Mouse (Mus musculus): ENCODE results near the gene Mnat1. TPM values are rescaled to one million over a fixed set of nuclear protein-coding genes. Genes with fewer than 3 reads are reported as not detected.

Mnat1 gene
- polyA plus RNA-seq, 1 experiment from 2014 or later = 51.6 TPM

- Histone ChIP-seq H3K9me3 (ENCODE audit: control insufficient read depth, low read length) (no peaks in the 10 kb centered on the region), H3K36me3 (ENCODE audit: control insufficient read depth, insufficient read depth, low read length) (no peaks in the 10 kb centered on the region), H3K4me3 (ENCODE audit: low read depth, low read length) (no peak overlapping the region), H3K4me2 (ENCODE audit: low read depth, severe bottlenecking) (no peak overlapping the region), H3K4me1 (ENCODE audit: control insufficient read depth, insufficient read depth, low read length) (no peaks in the 10 kb centered on the region), H3K27me3 (ENCODE audit: control insufficient read depth, insufficient read depth, low read length) (no peaks in the 10 kb centered on the region), H3K27ac (replicated peaks; ENCODE audit: low read depth, low read length) (no peak overlapping the region), H3K9ac (ENCODE audit: low read length) (no peak overlapping the region)
- WGBS = 91% methylated on average over 3 of the region's 3 CpGs
- ATAC-seq (ENCODE audit: insufficient number of reproducible peaks, low FRiP score, low TSS enrichment, low read depth) = no peak
- DNase-seq (ENCODE audit: low spot score) = no peak
Measured at GRCm38 (mm10) chr12:73228427-73228826, 104.9 kb downstream of the Mnat1 start.

GRCm38 (mm10) chr12:73230196-73230595, 106.7 kb downstream of the Mnat1 start:
- H3K4me3 ChIP-seq (ENCODE audit: low read depth, low read length) = no peak overlapping the region
- H3K4me1 ChIP-seq (ENCODE audit: control insufficient read depth, insufficient read depth, low read length) = no peaks in the 10 kb centered on the region
- H3K27me3 ChIP-seq (ENCODE audit: control insufficient read depth, insufficient read depth, low read length) = no peaks in the 10 kb centered on the region
- no peak overlapping the region for H3K4me2 ChIP-seq (ENCODE audit: low read depth, severe bottlenecking)
- no peak for ATAC-seq (ENCODE audit: insufficient number of reproducible peaks, low FRiP score, low TSS enrichment, low read depth)
- DNase-seq (ENCODE audit: low spot score) = no peak
- no peak overlapping the region for H3K27ac ChIP-seq (replicated peaks; ENCODE audit: low read depth, low read length)
- H3K36me3 ChIP-seq (ENCODE audit: control insufficient read depth, insufficient read depth, low read length) = no peaks in the 10 kb centered on the region
- no peak overlapping the region for H3K9ac ChIP-seq (ENCODE audit: low read length)
- no peaks in the 10 kb centered on the region for H3K9me3 ChIP-seq (ENCODE audit: control insufficient read depth, low read length)

GRCm38 (mm10) chr12:73231552-73231951, 108.0 kb downstream of the Mnat1 start:
- H3K27me3 ChIP-seq (ENCODE audit: control insufficient read depth, insufficient read depth, low read length) = no peaks in the 10 kb centered on the region
- no peaks in the 10 kb centered on the region for H3K36me3 ChIP-seq (ENCODE audit: control insufficient read depth, insufficient read depth, low read length)
- DNase-seq (ENCODE audit: low spot score) (no peak), ATAC-seq (ENCODE audit: insufficient number of reproducible peaks, low FRiP score, low TSS enrichment, low read depth) (no peak)
- H3K9me3 ChIP-seq (ENCODE audit: control insufficient read depth, low read length) = no peaks in the 10 kb centered on the region
- H3K4me3 ChIP-seq (ENCODE audit: low read depth, low read length) = no peak overlapping the region
- no peak overlapping the region for H3K27ac ChIP-seq (replicated peaks; ENCODE audit: low read depth, low read length)
- H3K4me1 ChIP-seq (ENCODE audit: control insufficient read depth, insufficient read depth, low read length) = no peaks in the 10 kb centered on the region
- H3K4me2 ChIP-seq (ENCODE audit: low read depth, severe bottlenecking) = no peak overlapping the region
- H3K9ac ChIP-seq (ENCODE audit: low read length) = no peak overlapping the region

GRCm38 (mm10) chr12:73232586-73232985, 109.1 kb downstream of the Mnat1 start:
- no peak overlapping the region for H3K27ac ChIP-seq (replicated peaks; ENCODE audit: low read depth, low read length)

GRCm38 (mm10) chr12:73241960-73242359, 118.4 kb downstream of the Mnat1 start:
- no peak overlapping the region for H3K4me3 ChIP-seq (ENCODE audit: low read depth, low read length)
- no peaks in the 10 kb centered on the region for H3K36me3 ChIP-seq (ENCODE audit: control insufficient read depth, insufficient read depth, low read length)
- H3K4me1 ChIP-seq (ENCODE audit: control insufficient read depth, insufficient read depth, low read length) = no peaks in the 10 kb centered on the region
- ATAC-seq (ENCODE audit: insufficient number of reproducible peaks, low FRiP score, low TSS enrichment, low read depth) = no peak
- H3K9me3 ChIP-seq (ENCODE audit: control insufficient read depth, low read length) = no peaks in the 10 kb centered on the region
- no peak overlapping the region; the same call in 1 of the 2 replicates for H3K27ac ChIP-seq (replicated peaks; ENCODE audit: low read depth, low read length)
- H3K27me3 ChIP-seq (ENCODE audit: control insufficient read depth, insufficient read depth, low read length) = no peaks in the 10 kb centered on the region
- WGBS = 65% methylated on average over 10 of the region's 10 CpGs
- DNase-seq (ENCODE audit: low spot score) = peak; percentile 33
- H3K4me2 ChIP-seq (ENCODE audit: low read depth, severe bottlenecking) = no peak overlapping the region
- no peak overlapping the region for H3K9ac ChIP-seq (ENCODE audit: low read length)

More at GRCm38 (mm10) chr12:73232586-73232985, 109.1 kb downstream of the Mnat1 start:
- Histone ChIP-seq H3K27me3 (ENCODE audit: control insufficient read depth, insufficient read depth, low read length) (no peaks in the 10 kb centered on the region), H3K4me1 (ENCODE audit: control insufficient read depth, insufficient read depth, low read length) (no peaks in the 10 kb centered on the region), H3K9me3 (ENCODE audit: control insufficient read depth, low read length) (no peaks in the 10 kb centered on the region), H3K36me3 (ENCODE audit: control insufficient read depth, insufficient read depth, low read length) (no peaks in the 10 kb centered on the region), H3K4me3 (ENCODE audit: low read depth, low read length) (no peak overlapping the region), H3K4me2 (ENCODE audit: low read depth, severe bottlenecking) (no peak overlapping the region), H3K9ac (ENCODE audit: low read length) (no peak overlapping the region)
- WGBS = 39% methylated on average over 2 of the region's 2 CpGs
- DNase-seq (ENCODE audit: low spot score) = no peak
- peak; percentile 67; the same call in 1 of the 2 replicates for ATAC-seq (ENCODE audit: insufficient number of reproducible peaks, low FRiP score, low TSS enrichment, low read depth)

GRCm38 (mm10) chr12:73245687-73246086, 122.2 kb downstream of the Mnat1 start:
- H3K9me3 ChIP-seq (ENCODE audit: control insufficient read depth, low read length) = no peaks in the 10 kb centered on the region
- DNase-seq (ENCODE audit: low spot score) (no peak), ATAC-seq (ENCODE audit: insufficient number of reproducible peaks, low FRiP score, low TSS enrichment, low read depth) (no peak)
- no peak overlapping the region for H3K4me2 ChIP-seq (ENCODE audit: low read depth, severe bottlenecking)
- H3K27me3 ChIP-seq (ENCODE audit: control insufficient read depth, insufficient read depth, low read length) = no peaks in the 10 kb centered on the region
- no peak overlapping the region for H3K9ac ChIP-seq (ENCODE audit: low read length)
- H3K27ac ChIP-seq (replicated peaks; ENCODE audit: low read depth, low read length) = no peak overlapping the region
- H3K36me3 ChIP-seq (ENCODE audit: control insufficient read depth, insufficient read depth, low read length) = no peaks in the 10 kb centered on the region
- WGBS = 53% methylated on average over 5 of the region's 5 CpGs
- no peak overlapping the region for H3K4me3 ChIP-seq (ENCODE audit: low read depth, low read length)
- no peaks in the 10 kb centered on the region for H3K4me1 ChIP-seq (ENCODE audit: control insufficient read depth, insufficient read depth, low read length)

GRCm38 (mm10) chr12:73255006-73255405, 131.5 kb downstream of the Mnat1 start:
- no peak overlapping the region for H3K27ac ChIP-seq (replicated peaks; ENCODE audit: low read depth, low read length)
- no peak overlapping the region for H3K4me3 ChIP-seq (ENCODE audit: low read depth, low read length)
- DNase-seq (ENCODE audit: low spot score) (no peak), ATAC-seq (ENCODE audit: insufficient number of reproducible peaks, low FRiP score, low TSS enrichment, low read depth) (no peak)
- WGBS = 89% methylated on average over 2 of the region's 2 CpGs
- H3K9ac ChIP-seq (ENCODE audit: low read length) = no peak overlapping the region
- no peaks in the 10 kb centered on the region for H3K36me3 ChIP-seq (ENCODE audit: control insufficient read depth, insufficient read depth, low read length)
- H3K9me3 ChIP-seq (ENCODE audit: control insufficient read depth, low read length) = no peaks in the 10 kb centered on the region
- H3K4me1 ChIP-seq (ENCODE audit: control insufficient read depth, insufficient read depth, low read length) = no peaks in the 10 kb centered on the region
- no peaks in the 10 kb centered on the region for H3K27me3 ChIP-seq (ENCODE audit: control insufficient read depth, insufficient read depth, low read length)
- H3K4me2 ChIP-seq (ENCODE audit: low read depth, severe bottlenecking) = no peak overlapping the region

GRCm38 (mm10) chr12:73259269-73259668, 135.8 kb downstream of the Mnat1 start:
- H3K36me3 ChIP-seq (ENCODE audit: control insufficient read depth, insufficient read depth, low read length) = no peaks in the 10 kb centered on the region
- H3K27me3 ChIP-seq (ENCODE audit: control insufficient read depth, insufficient read depth, low read length) = no peaks in the 10 kb centered on the region
- 96% methylated on average over 6 of the region's 6 CpGs for WGBS
- H3K4me3 ChIP-seq (ENCODE audit: low read depth, low read length) = no peak overlapping the region
- H3K9ac ChIP-seq (ENCODE audit: low read length) = no peak overlapping the region
- no peaks in the 10 kb centered on the region for H3K4me1 ChIP-seq (ENCODE audit: control insufficient read depth, insufficient read depth, low read length)
- no peaks in the 10 kb centered on the region for H3K9me3 ChIP-seq (ENCODE audit: control insufficient read depth, low read length)
- DNase-seq (ENCODE audit: low spot score) (no peak), ATAC-seq (ENCODE audit: insufficient number of reproducible peaks, low FRiP score, low TSS enrichment, low read depth) (no peak)
- no peak overlapping the region for H3K27ac ChIP-seq (replicated peaks; ENCODE audit: low read depth, low read length)
- no peak overlapping the region for H3K4me2 ChIP-seq (ENCODE audit: low read depth, severe bottlenecking)

GRCm38 (mm10) chr12:73260339-73260738, 136.8 kb downstream of the Mnat1 start:
- WGBS = 94% methylated on average over 1 of the region's 1 CpGs
- Histone ChIP-seq H3K36me3 (ENCODE audit: control insufficient read depth, insufficient read depth, low read length) (no peaks in the 10 kb centered on the region), H3K4me3 (ENCODE audit: low read depth, low read length) (no peak overlapping the region), H3K9ac (ENCODE audit: low read length) (no peak overlapping the region), H3K27me3 (ENCODE audit: control insufficient read depth, insufficient read depth, low read length) (no peaks in the 10 kb centered on the region), H3K27ac (replicated peaks; ENCODE audit: low read depth, low read length) (no peak overlapping the region), H3K9me3 (ENCODE audit: control insufficient read depth, low read length) (no peaks in the 10 kb centered on the region), H3K4me2 (ENCODE audit: low read depth, severe bottlenecking) (no peak overlapping the region), H3K4me1 (ENCODE audit: control insufficient read depth, insufficient read depth, low read length) (no peaks in the 10 kb centered on the region)
- ATAC-seq (ENCODE audit: insufficient number of reproducible peaks, low FRiP score, low TSS enrichment, low read depth) (no peak), DNase-seq (ENCODE audit: low spot score) (no peak)
